Mouse (Mus musculus) bone marrow, adult 2 months (tissue): ENCODE data around the gene Ccdc151. TPM values are rescaled to one million over a fixed set of nuclear protein-coding genes. Genes with fewer than 3 reads are reported as not detected.

Source experiments
- H3K27ac ChIP-seq: fragments of 200-500 bp; 2 replicates; pipeline ENCODE4 v1.5.1; 2012; ENCODE audit warnings: low read depth, mild to moderate bottlenecking, control low read depth, inconsistent platforms, low read length; ENCODE audit not compliant: control insufficient read depth, poor library complexity, insufficient read depth
- H3K4me1 ChIP-seq: fragments of 200-500 bp; 2 replicates; pipeline ENCODE4 v1.6.1; 2011; ENCODE audit warnings: low read length; ENCODE audit not compliant: control insufficient read depth, insufficient read depth
- H3K4me3 ChIP-seq: fragments of 200-500 bp; replicated peaks from 2 replicates; pipeline ENCODE3; 2011; ENCODE audit warnings: mild to moderate bottlenecking, low read depth, low read length, control low read depth; ENCODE audit not compliant: control insufficient read depth
- CTCF ChIP-seq: fragments of 200-500 bp; IDR thresholded peaks from 2 replicates; pipeline ENCODE4 v1.5.1; 2011; ENCODE audit warnings: low read length, control low read depth; ENCODE audit not compliant: control insufficient read depth, insufficient read depth
- POLR2A ChIP-seq: fragments of 200-500 bp; IDR thresholded peaks from 2 replicates; pipeline ENCODE4 v1.6.1; 2011; ENCODE audit warnings: low read depth, mild to moderate bottlenecking, control low read depth, low read length, borderline replicate concordance; ENCODE audit not compliant: control insufficient read depth
- WGBS: fragments of 180-500 bp; shearing (Covaris S2); methylation state at CpG from one replicate; pipeline ENCODE4 v1.1.7; 2018; 5-methylcytosine and 5-hydroxymethylcytosine counted together
- polyA plus RNA-seq: library from polyadenylated mRNA; stranded (reverse); fragments of >200 nt; gene quantifications from 2 replicates; pipeline ENCODE4 v1.2.4, GENCODE M21; 2011; ENCODE audit warnings: low replicate concordance; ENCODE audit not compliant: missing spikeins, insufficient read depth, insufficient read length

The Ccdc151 gene
- polyA plus RNA-seq, 1 experiment = not detected

- WGBS = 3% methylated on average over 42 of the region's 42 CpGs
- H3K4me3 ChIP-seq = no peak within 1 kb of the TSS
- H3K27ac ChIP-seq = no peak within 1 kb of the TSS
- no peaks in the 10 kb centered on the region for H3K4me1 ChIP-seq
- TF ChIP-seq POLR2A (no peak), CTCF (no peak)
Measured at GRCm38 (mm10) chr9:21989230-21990110, 13.0 kb downstream of the Ccdc151 start, which contains the start of gene Rgl3. Gene Rgl3 (minus strand): TSS chr9:21989446.

GRCm38 (mm10) chr9:21988421-21989101 lies 13.9 kb downstream of the Ccdc151 start:
- Histone ChIP-seq H3K27ac (no peak overlapping the region), H3K4me3 (no peak overlapping the region), H3K4me1 (no peaks in the 10 kb centered on the region)
- 3% methylated on average over 32 of the region's 32 CpGs for WGBS
- TF ChIP-seq CTCF = no peak
- no peak for TF ChIP-seq POLR2A

- TF ChIP-seq POLR2A (no peak), CTCF (no peak)
- Histone ChIP-seq H3K4me1 (no peaks in the 10 kb centered on the region), H3K4me3 (no peak overlapping the region), H3K27ac (no peak overlapping the region)
- 13% methylated on average over 36 of the region's 36 CpGs for WGBS
Measured at GRCm38 (mm10) chr9:21987592-21988342, 14.7 kb downstream of the Ccdc151 start.

GRCm38 (mm10) chr9:21983911-21984310 lies 18.5 kb downstream of the Ccdc151 start:
- no peak overlapping the region for H3K27ac ChIP-seq
- TF ChIP-seq CTCF (no peak), POLR2A (no peak)
- no peak overlapping the region for H3K4me3 ChIP-seq
- 65% methylated on average over 3 of the region's 3 CpGs for WGBS
- H3K4me1 ChIP-seq = no peaks in the 10 kb centered on the region

GRCm38 (mm10) chr9:21978398-21979128 lies 23.9 kb downstream of the Ccdc151 start:
- H3K4me3 ChIP-seq = no peak overlapping the region
- no peaks in the 10 kb centered on the region for H3K4me1 ChIP-seq
- 86% methylated on average over 4 of the region's 4 CpGs for WGBS
- H3K27ac ChIP-seq = no peak overlapping the region
- TF ChIP-seq POLR2A (no peak), CTCF (no peak)

- Histone ChIP-seq H3K4me3 (no peak overlapping the region), H3K27ac (no peak overlapping the region), H3K4me1 (no peaks in the 10 kb centered on the region)
- TF ChIP-seq POLR2A (no peak), CTCF (peak; percentile 75)
- WGBS = 31% methylated on average over 2 of the region's 2 CpGs
Measured at GRCm38 (mm10) chr9:21977972-21978371, 24.5 kb downstream of the Ccdc151 start.

- WGBS = 66% methylated on average over 5 of the region's 5 CpGs
Measured at GRCm38 (mm10) chr9:21977331-21977730, 25.1 kb downstream of the Ccdc151 start.

More at GRCm38 (mm10) chr9:21977331-21977730, 25.1 kb downstream of the Ccdc151 start:
- H3K27ac ChIP-seq = no peak overlapping the region
- no peaks in the 10 kb centered on the region for H3K4me1 ChIP-seq
- TF ChIP-seq POLR2A = no peak
- no peak for TF ChIP-seq CTCF
- no peak overlapping the region for H3K4me3 ChIP-seq
